Mouse (Mus musculus) hindbrain, postnatal 0 days (tissue): ENCODE measurements around the gene Hectd2. TPM values are rescaled to one million over a fixed set of nuclear protein-coding genes. Genes with fewer than 3 reads are reported as not detected.

Experiments
- ATAC-seq: fragments of 200-750 bp; cut with Nextera tagmentation; 2 replicates; pipeline ENCODE4 v1.8.0; 2017; ENCODE audit warnings: mild to moderate bottlenecking, moderate TSS enrichment, moderate library complexity
- DNase-seq: peaks from one replicate; pipeline ENCODE4 v3.0.0-alpha.2; 2015; ENCODE audit warnings: low spot score
- H3K27ac ChIP-seq: fragments of 300-500 bp; sonication (generic); 2 replicates; pipeline ENCODE4 v1.5.1; 2014; ENCODE audit warnings: mild to moderate bottlenecking
- H3K27me3 ChIP-seq: fragments of 300-500 bp; sonication (generic); 2 replicates; pipeline ENCODE4 v1.6.1; 2014; ENCODE audit warnings: low read length, mixed read lengths; ENCODE audit not compliant: insufficient read depth
- H3K36me3 ChIP-seq: fragments of 300-500 bp; sonication (generic); 2 replicates; pipeline ENCODE4 v1.6.1; 2014; ENCODE audit warnings: low read length, mixed read lengths; ENCODE audit not compliant: insufficient read depth
- H3K4me1 ChIP-seq: fragments of 300-500 bp; sonication (generic); 2 replicates; pipeline ENCODE4 v1.6.1; 2014; ENCODE audit warnings: antibody characterized with exemption, low read length, mixed read lengths; ENCODE audit not compliant: insufficient read depth
- H3K4me2 ChIP-seq: fragments of 300-500 bp; sonication (generic); 2 replicates; pipeline ENCODE4 v1.6.1; 2014; ENCODE audit warnings: low read depth, mild to moderate bottlenecking, low read length, moderate library complexity, mixed read lengths
- H3K4me3 ChIP-seq: fragments of 300-500 bp; sonication (generic); 2 replicates; pipeline ENCODE4 v1.5.1; 2014; ENCODE audit warnings: low read length
- H3K9ac ChIP-seq: fragments of 300-500 bp; sonication (generic); replicated peaks from 2 replicates; pipeline ENCODE4 v1.6.1; 2014; ENCODE audit warnings: mild to moderate bottlenecking, low read length, moderate library complexity, mixed read lengths
- H3K9me3 ChIP-seq: fragments of 300-500 bp; sonication (generic); 2 replicates; pipeline ENCODE4 v1.6.1; 2016; ENCODE audit warnings: low read length, mixed read lengths
- CTCF ChIP-seq: IDR thresholded peaks from 2 replicates; pipeline ENCODE4 v1.5.1; 2016; ENCODE audit warnings: antibody characterized with exemption, control low read depth, low read depth
- WGBS: fragments of 180-500 bp; shearing (Covaris S2); extraction: QIAGEN DNeasy Blood & Tissue Kit; methylation state at CpG from one replicate; pipeline ENCODE4 v1.1.7; 2014; 5-methylcytosine and 5-hydroxymethylcytosine counted together
- polyA plus RNA-seq: library from polyadenylated mRNA; unstranded; fragments of >200 nt; fragmentation: Nextera tagmentation; extraction: Ambion mirVana; gene quantifications from 2 replicates; pipeline ENCODE4 v1.2.1, GENCODE M21; 2015
- total RNA-seq: library from RNA; depleted of rRNA; stranded (reverse); fragments of >200 nt; gene quantifications from 2 replicates; pipeline ENCODE4 v1.2.3, GENCODE M21; 2014

Gene Hectd2
- total and polyA plus RNA-seq, 2 experiments from 2014 or later, result 6.7 to 20.7 TPM

GRCm38 (mm10) chr19:36533082-36533481, 21.4 kb upstream of the Hectd2 start:
- Histone ChIP-seq H3K9ac (no peak overlapping the region), H3K27ac (peak overlapping the region; percentile 85; the same call in 1 of the 2 replicates), H3K4me3 (no peak overlapping the region), H3K36me3 (no peaks in the 10 kb centered on the region), H3K4me1 (peaks cover 15% of the 10 kb centered on the region), H3K4me2 (no peak overlapping the region), H3K27me3 (no peaks in the 10 kb centered on the region), H3K9me3 (no peaks in the 10 kb centered on the region)
- TF ChIP-seq CTCF, result peak; percentile 62
- WGBS, result 56% methylated on average over 5 of the region's 5 CpGs
- DNase-seq, result peak; percentile 54
- no peak for ATAC-seq

- no peak overlapping the region for H3K4me3 ChIP-seq
- ATAC-seq, result peak; percentile 66
- H3K4me1 ChIP-seq, result peaks cover 15% of the 10 kb centered on the region
- WGBS, result 13% methylated on average over 17 of the region's 17 CpGs
- no peak for TF ChIP-seq CTCF
- no peak overlapping the region for H3K9ac ChIP-seq
- H3K9me3 ChIP-seq, result no peaks in the 10 kb centered on the region
- DNase-seq, result peak; percentile 66
- H3K36me3 ChIP-seq, result no peaks in the 10 kb centered on the region
- peak overlapping the region; percentile 85 for H3K27ac ChIP-seq
- H3K27me3 ChIP-seq, result no peaks in the 10 kb centered on the region
- H3K4me2 ChIP-seq, result peak overlapping the region; percentile 42
Observed at GRCm38 (mm10) chr19:36534011-36534765, 20.3 kb upstream of the Hectd2 start.

GRCm38 (mm10) chr19:36534766-36535140, 19.7 kb upstream of the Hectd2 start:
- H3K4me3 ChIP-seq, result no peak overlapping the region
- no peak; the same call in 1 of the 2 replicates for TF ChIP-seq CTCF
- H3K27ac ChIP-seq, result peak overlapping the region; percentile 85
- H3K27me3 ChIP-seq, result no peaks in the 10 kb centered on the region
- H3K9me3 ChIP-seq, result no peaks in the 10 kb centered on the region
- H3K4me2 ChIP-seq, result peak overlapping the region; percentile 42
- peak; percentile 94 for DNase-seq
- H3K4me1 ChIP-seq, result peaks cover 15% of the 10 kb centered on the region
- H3K36me3 ChIP-seq, result no peaks in the 10 kb centered on the region
- WGBS, result 10% methylated on average over 8 of the region's 8 CpGs
- peak; percentile 83 for ATAC-seq
- H3K9ac ChIP-seq, result no peak overlapping the region

DNA sequence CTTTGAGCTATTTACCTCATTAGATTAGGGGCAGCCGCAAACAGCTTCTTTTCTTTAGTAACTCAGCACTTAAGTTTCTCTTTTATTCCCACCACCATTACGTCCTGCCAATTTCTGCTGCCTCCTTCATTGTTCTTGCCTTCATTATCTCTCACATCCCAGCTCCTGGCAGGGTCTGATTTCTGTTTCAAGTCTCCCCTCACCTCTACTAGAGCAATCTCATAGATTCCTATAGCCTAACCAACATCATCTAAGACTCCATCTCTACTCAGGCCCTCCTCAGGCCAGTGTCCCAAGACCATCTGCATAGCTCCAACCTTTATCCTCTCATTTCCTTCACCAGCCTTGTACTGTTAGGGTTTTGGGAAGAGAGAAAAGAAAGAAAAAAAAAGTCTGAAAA, 19.3 kb upstream of the Hectd2 start:
- Histone ChIP-seq H3K4me3 (no peak overlapping the region), H3K9ac (no peak overlapping the region), H3K4me1 (peaks cover 15% of the 10 kb centered on the region), H3K9me3 (no peaks in the 10 kb centered on the region), H3K36me3 (no peaks in the 10 kb centered on the region), H3K27ac (peak overlapping the region; percentile 85), H3K27me3 (no peaks in the 10 kb centered on the region), H3K4me2 (peak overlapping the region; percentile 42)
- WGBS, result 24% methylated on average over 2 of the region's 2 CpGs
- TF ChIP-seq CTCF, result no peak
- DNase-seq, result no peak
- ATAC-seq, result peak; percentile 12

DNA sequence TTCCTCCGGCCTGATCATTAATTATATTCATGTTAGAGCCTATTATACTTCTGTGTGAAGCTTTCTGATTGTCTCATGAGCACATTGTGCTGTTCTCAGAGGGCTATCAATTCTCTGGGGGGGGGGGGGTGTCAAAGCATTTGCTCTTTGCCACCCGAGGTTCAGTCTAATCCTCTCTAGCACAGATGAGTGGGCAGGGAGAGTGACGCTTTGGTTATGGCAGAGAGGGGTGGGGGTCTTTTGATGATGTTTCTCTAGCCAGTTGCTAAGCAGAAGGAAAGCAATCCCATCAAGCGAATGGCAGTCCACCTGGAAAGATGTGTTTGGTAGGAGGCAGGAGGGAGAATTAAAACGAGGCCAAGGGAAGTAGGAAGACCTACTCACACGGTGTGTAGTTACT, 18.6 kb upstream of the Hectd2 start:
- H3K36me3 ChIP-seq, result no peaks in the 10 kb centered on the region
- H3K27me3 ChIP-seq, result no peaks in the 10 kb centered on the region
- peaks cover 15% of the 10 kb centered on the region for H3K4me1 ChIP-seq
- ATAC-seq, result no peak
- H3K4me2 ChIP-seq, result peak overlapping the region; percentile 25; the same call in 1 of the 2 replicates
- peak overlapping the region; percentile 38; the same call in 1 of the 2 replicates for H3K27ac ChIP-seq
- no peak overlapping the region for H3K9ac ChIP-seq
- no peaks in the 10 kb centered on the region for H3K9me3 ChIP-seq
- no peak for TF ChIP-seq CTCF
- 11% methylated on average over 6 of the region's 6 CpGs for WGBS
- peak; percentile 33 for DNase-seq
- no peak overlapping the region for H3K4me3 ChIP-seq

DNA sequence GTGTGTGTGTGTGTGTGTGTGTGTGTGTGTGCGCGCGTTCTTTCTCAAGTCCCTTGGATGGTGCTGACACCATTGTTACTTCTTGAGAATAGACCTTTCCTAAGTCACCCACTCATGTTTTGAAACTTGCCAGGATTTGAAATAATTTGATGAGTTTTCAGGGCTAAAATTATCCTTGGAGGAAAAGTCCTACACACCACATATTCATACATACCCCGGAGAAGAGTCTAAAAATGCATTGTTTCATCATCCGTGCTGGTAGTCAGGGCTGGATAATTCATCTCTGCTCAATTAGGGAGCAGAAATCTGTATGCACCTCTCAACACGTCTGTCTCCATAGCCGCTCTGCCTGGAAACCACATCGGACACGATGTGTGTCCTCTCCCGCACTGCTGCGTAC, 17.5 kb upstream of the Hectd2 start:
- H3K9me3 ChIP-seq, result no peaks in the 10 kb centered on the region

DNA sequence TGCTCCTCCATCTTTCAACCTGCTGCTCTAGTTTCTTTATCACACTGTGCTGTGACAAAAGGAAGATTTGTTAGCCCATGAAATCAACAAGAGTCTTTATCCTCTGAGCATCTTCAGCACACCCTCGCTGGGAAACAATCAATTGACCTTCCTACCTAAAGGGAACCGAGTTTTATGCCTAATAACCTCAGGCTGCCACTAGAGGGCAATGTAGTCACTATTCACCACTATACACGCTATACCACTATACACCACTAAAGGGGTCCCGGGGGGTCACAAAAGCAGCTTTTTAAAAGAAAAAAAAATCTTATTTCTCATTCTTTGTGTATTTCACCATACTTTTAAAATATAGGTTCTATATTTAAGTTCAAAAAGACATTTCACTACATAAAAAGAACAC, 15.9 kb upstream of the Hectd2 start:
- H3K36me3 ChIP-seq, result no peaks in the 10 kb centered on the region
- H3K4me1 ChIP-seq, result peaks cover 15% of the 10 kb centered on the region
- H3K9me3 ChIP-seq, result no peaks in the 10 kb centered on the region
- WGBS, result 7% methylated on average over 4 of the region's 4 CpGs
- no peak overlapping the region for H3K9ac ChIP-seq
- H3K27ac ChIP-seq, result no peak overlapping the region
- H3K4me3 ChIP-seq, result no peak overlapping the region
- peak; percentile 88 for TF ChIP-seq CTCF
- peak; percentile 88 for DNase-seq
- peak; percentile 69; the same call in 1 of the 2 replicates for ATAC-seq
- no peaks in the 10 kb centered on the region for H3K27me3 ChIP-seq
- no peak overlapping the region for H3K4me2 ChIP-seq

More for the DNA sequence above, 17.5 kb upstream of the Hectd2 start:
- H3K36me3 ChIP-seq, result no peaks in the 10 kb centered on the region
- no peak overlapping the region for H3K27ac ChIP-seq
- no peak overlapping the region for H3K9ac ChIP-seq
- 55% methylated on average over 11 of the region's 11 CpGs for WGBS
- ATAC-seq (no peak), DNase-seq (no peak)
- peaks cover 15% of the 10 kb centered on the region for H3K4me1 ChIP-seq
- H3K4me2 ChIP-seq, result no peak overlapping the region
- no peak for TF ChIP-seq CTCF
- H3K27me3 ChIP-seq, result no peaks in the 10 kb centered on the region
- no peak overlapping the region for H3K4me3 ChIP-seq
